Mouse (Mus musculus) liver, postnatal 0 days (tissue): ENCODE measurements at regions not wholly inside any gene's neighbourhood (a gene's known extent, or its start where the extent isn't known, plus 50 kb on each side); places are given as distances from the start of the nearest gene placed in this dataset.

ENCODE experiments used
- ATAC-seq: fragments of 200-750 bp; cut with Nextera tagmentation; 2 replicates; pipeline ENCODE4 v1.8.0; 2017; ENCODE audit warnings: mild to moderate bottlenecking, moderate library complexity
- DNase-seq: peaks from one replicate; pipeline ENCODE4 v3.0.0-alpha.2; 2016
- H3K27ac ChIP-seq: fragments of 300-500 bp; sonication (generic); 2 replicates; pipeline ENCODE4 v1.5.1; 2014; ENCODE audit warnings: antibody characterized with exemption, moderate library complexity, mild to moderate bottlenecking, low read depth
- H3K27me3 ChIP-seq: fragments of 300-500 bp; sonication (generic); 2 replicates; pipeline ENCODE4 v1.6.1; 2014; ENCODE audit warnings: low read length, control low read depth, mixed read lengths; ENCODE audit not compliant: insufficient read depth
- H3K36me3 ChIP-seq: fragments of 300-500 bp; sonication (generic); replicated peaks from 2 replicates; pipeline ENCODE4 v1.6.1; 2014; ENCODE audit warnings: mild to moderate bottlenecking, control low read depth, low read length, moderate library complexity, mixed read lengths; ENCODE audit not compliant: insufficient read depth
- H3K4me1 ChIP-seq: fragments of 300-500 bp; sonication (generic); 2 replicates; pipeline ENCODE4 v1.6.1; 2014; ENCODE audit warnings: antibody characterized with exemption, mild to moderate bottlenecking, control low read depth; ENCODE audit not compliant: insufficient read depth
- H3K4me2 ChIP-seq: fragments of 300-500 bp; sonication (generic); 2 replicates; pipeline ENCODE4 v1.6.1; 2014; ENCODE audit warnings: low read depth, mild to moderate bottlenecking, low read length, moderate library complexity, mixed read lengths
- H3K4me3 ChIP-seq: fragments of 300-500 bp; sonication (generic); 2 replicates; pipeline ENCODE4 v1.5.1; 2014; ENCODE audit warnings: low read depth, low read length
- H3K9ac ChIP-seq: fragments of 300-500 bp; sonication (generic); replicated peaks from 2 replicates; pipeline ENCODE4 v1.6.1; 2014; ENCODE audit warnings: mild to moderate bottlenecking, moderate library complexity
- H3K9me3 ChIP-seq: fragments of 300-500 bp; sonication (generic); 2 replicates; pipeline ENCODE4 v1.6.1; 2016; ENCODE audit warnings: mild to moderate bottlenecking, control low read depth, low read length, mixed read lengths
- CTCF ChIP-seq: sonication (generic); IDR thresholded peaks from 2 replicates; pipeline ENCODE4 v1.5.1; 2016; ENCODE audit warnings: antibody characterized with exemption, low read depth
- EP300 ChIP-seq: IDR thresholded peaks from 2 replicates; pipeline ENCODE4 v1.6.1; 2016; ENCODE audit warnings: antibody characterized with exemption, low read depth, mild to moderate bottlenecking
- WGBS: fragments of 180-500 bp; shearing (Covaris S2); extraction: QIAGEN DNeasy Blood & Tissue Kit; methylation state at CpG from one replicate; pipeline ENCODE4 v1.1.7; 2014; ENCODE audit not compliant: insufficient replicate concordance; 5-methylcytosine and 5-hydroxymethylcytosine counted together

GRCm38 (mm10) chr6:93235550-93235949 is 292.3 kb upstream of the Adamts9 start:
- WGBS, result 68% methylated on average over 5 of the region's 5 CpGs
- H3K9me3 ChIP-seq, result no peaks in the 10 kb centered on the region

GRCm38 (mm10) chr6:93232636-93233035 is 289.3 kb upstream of the Adamts9 start:
- no peak for ATAC-seq
- Histone ChIP-seq H3K4me2 (no peak overlapping the region), H3K36me3 (no peaks in the 10 kb centered on the region), H3K4me1 (no peaks in the 10 kb centered on the region), H3K9me3 (no peaks in the 10 kb centered on the region), H3K4me3 (no peak overlapping the region), H3K27me3 (no peaks in the 10 kb centered on the region), H3K9ac (no peak overlapping the region), H3K27ac (no peak overlapping the region)
- DNase-seq, result no peak
- WGBS, result 61% methylated on average over 9 of the region's 9 CpGs
- no peak for TF ChIP-seq CTCF
- TF ChIP-seq EP300, result no peak

More at GRCm38 (mm10) chr6:93235550-93235949, 292.3 kb upstream of the Adamts9 start:
- Histone ChIP-seq H3K4me3 (no peak overlapping the region), H3K27me3 (no peaks in the 10 kb centered on the region), H3K36me3 (no peaks in the 10 kb centered on the region), H3K27ac (no peak overlapping the region), H3K9ac (no peak overlapping the region), H3K4me1 (no peaks in the 10 kb centered on the region), H3K4me2 (no peak overlapping the region)
- no peak for DNase-seq
- ATAC-seq, result no peak
- TF ChIP-seq CTCF (no peak), EP300 (no peak)

- Histone ChIP-seq H3K4me2 (no peak overlapping the region), H3K4me3 (no peak overlapping the region), H3K27me3 (no peaks in the 10 kb centered on the region), H3K4me1 (no peaks in the 10 kb centered on the region), H3K9ac (no peak overlapping the region), H3K27ac (no peak overlapping the region), H3K36me3 (no peaks in the 10 kb centered on the region), H3K9me3 (no peaks in the 10 kb centered on the region)
- 70% methylated on average over 5 of the region's 5 CpGs for WGBS
- no peak for TF ChIP-seq CTCF
- ATAC-seq, result no peak
- no peak for DNase-seq
These were observed 287.2 kb upstream of the Adamts9 start for GRCm38 (mm10) chr6:93230450-93230849.

GRCm38 (mm10) chr6:93229320-93229719 is 286.0 kb upstream of the Adamts9 start:
- WGBS, result 72% methylated on average over 2 of the region's 2 CpGs
- no peak for ATAC-seq
- H3K9me3 ChIP-seq, result no peaks in the 10 kb centered on the region

GRCm38 (mm10) chr6:93223610-93224550 is 280.6 kb upstream of the Adamts9 start:
- Histone ChIP-seq H3K36me3 (no peaks in the 10 kb centered on the region), H3K4me2 (no peak overlapping the region), H3K4me1 (no peaks in the 10 kb centered on the region), H3K4me3 (no peak overlapping the region), H3K9me3 (no peaks in the 10 kb centered on the region), H3K27ac (no peak overlapping the region), H3K27me3 (no peaks in the 10 kb centered on the region), H3K9ac (no peak overlapping the region)
- WGBS, result 51% methylated on average over 8 of the region's 8 CpGs
- no peak for ATAC-seq
- no peak for TF ChIP-seq EP300
- no peak for TF ChIP-seq CTCF
- DNase-seq, result no peak

More at GRCm38 (mm10) chr6:93229320-93229719, 286.0 kb upstream of the Adamts9 start:
- Histone ChIP-seq H3K27ac (no peak overlapping the region), H3K4me1 (no peaks in the 10 kb centered on the region), H3K4me2 (no peak overlapping the region), H3K36me3 (no peaks in the 10 kb centered on the region), H3K4me3 (no peak overlapping the region), H3K27me3 (no peaks in the 10 kb centered on the region), H3K9ac (no peak overlapping the region)
- DNase-seq, result no peak
- no peak for TF ChIP-seq EP300
- TF ChIP-seq CTCF, result no peak

GRCm38 (mm10) chr6:93218015-93218593 is 274.8 kb upstream of the Adamts9 start:
- no peak overlapping the region for H3K9ac ChIP-seq
- H3K4me2 ChIP-seq, result no peak overlapping the region
- 62% methylated on average over 4 of the region's 4 CpGs for WGBS
- no peak overlapping the region for H3K4me3 ChIP-seq
- ATAC-seq (no peak), DNase-seq (no peak)
- no peaks in the 10 kb centered on the region for H3K27me3 ChIP-seq
- H3K36me3 ChIP-seq, result no peaks in the 10 kb centered on the region
- no peaks in the 10 kb centered on the region for H3K4me1 ChIP-seq
- no peaks in the 10 kb centered on the region for H3K9me3 ChIP-seq
- TF ChIP-seq EP300 (no peak), CTCF (no peak)
- no peak overlapping the region for H3K27ac ChIP-seq
